Mouse (Mus musculus) cerebellum, postnatal 4 days (tissue): ENCODE results near the gene Celf5.

Experiments
- DNase-seq, 2 experiments: peaks; one replicate each; pipeline ENCODE4 v3.0.0; 2022; ENCODE audit warnings: low spot score in 2 of 2, mixed read lengths in 1 of 2

Celf5 gene

GRCm38 (mm10) chr10:81413310-81414261 is 68.9 kb downstream of the Celf5 start:
- DNase-seq, result no peak

GRCm38 (mm10) chr10:81412586-81413309 is 69.8 kb downstream of the Celf5 start:
- DNase-seq, result no peak

- DNase-seq, result peak; percentile 71 to 94
These were observed 70.8 kb downstream of the Celf5 start for GRCm38 (mm10) chr10:81411471-81412400.

GRCm38 (mm10) chr10:81410981-81411380 is 71.5 kb downstream of the Celf5 start:
- DNase-seq, result no peak

GRCm38 (mm10) chr10:81410350-81410749 is 72.2 kb downstream of the Celf5 start:
- no peak for DNase-seq

- DNase-seq, result no peak
These were observed 73.2 kb downstream of the Celf5 start for GRCm38 (mm10) chr10:81409330-81409729.
